Mouse (Mus musculus) T-cell, adult 2 months (primary cell): ENCODE measurements at regions not wholly inside any gene's neighbourhood (a gene's known extent, or its start where the extent isn't known, plus 50 kb on each side); places are given as distances from the start of the nearest gene placed in this dataset.

ENCODE experiments used
- DNase-seq: peaks from one replicate; pipeline ENCODE4 v3.0.0; 2022; ENCODE audit warnings: low spot score

DNA sequence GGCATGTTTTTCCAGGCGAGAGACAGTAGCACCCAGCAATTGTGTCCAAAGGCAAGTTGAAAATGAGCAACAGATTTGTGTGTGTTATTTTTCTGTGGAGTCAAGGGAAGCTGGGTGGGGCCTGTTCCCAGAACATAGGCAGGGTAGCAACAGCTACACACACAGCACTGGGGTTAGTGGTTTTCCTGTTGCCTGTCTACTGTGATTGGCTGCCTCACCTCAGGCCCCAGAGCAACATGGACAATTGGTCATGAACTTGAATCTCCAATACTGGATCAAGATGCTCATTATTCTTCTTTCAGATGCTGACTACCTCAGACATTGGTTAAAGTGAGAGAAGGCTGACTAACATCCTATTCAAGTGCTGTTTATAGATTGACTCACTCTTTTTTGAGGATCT, 188.9 kb downstream of the Gm5426 start:
- DNase-seq: peak; percentile 27

DNA sequence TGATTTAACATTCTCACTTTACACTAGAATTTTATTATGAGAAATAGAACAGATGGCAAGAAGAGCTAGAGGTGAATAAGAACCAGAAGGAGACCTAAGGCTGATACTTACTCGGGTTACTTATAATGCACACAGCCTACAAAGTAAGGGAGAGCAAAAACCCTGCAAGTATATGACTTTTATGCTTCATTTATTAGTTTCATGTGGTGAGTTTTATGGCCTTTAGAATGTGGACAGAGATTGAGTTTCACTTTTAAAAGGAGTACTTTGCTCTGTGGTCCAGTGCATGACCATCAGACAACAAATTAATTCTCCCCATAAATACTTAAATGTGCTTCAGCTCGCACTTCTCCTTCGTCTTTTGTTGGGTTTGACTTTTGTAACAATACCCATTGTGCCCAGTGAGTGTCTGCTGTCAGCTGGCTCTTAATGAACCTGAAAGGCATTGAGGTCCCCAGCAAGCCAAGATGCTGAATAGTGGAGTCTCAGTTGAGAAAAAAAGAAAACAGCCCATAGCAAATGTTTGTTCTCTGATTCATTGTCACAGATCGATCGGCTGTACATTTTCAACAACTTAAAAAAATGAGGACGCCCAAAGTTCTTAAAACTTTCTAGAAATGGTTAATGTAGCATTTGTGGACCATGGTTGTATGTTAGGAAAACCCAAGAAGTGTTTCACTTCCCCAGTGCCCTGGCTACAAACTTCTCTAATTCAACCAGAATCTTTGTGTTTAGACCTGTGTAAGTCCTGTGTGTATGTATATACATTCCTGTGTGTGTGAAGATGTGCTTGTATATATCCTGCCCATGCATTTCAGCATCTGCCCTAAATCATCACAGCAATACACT, 194.5 kb downstream of the Gm5426 start:
- no peak for DNase-seq

DNA sequence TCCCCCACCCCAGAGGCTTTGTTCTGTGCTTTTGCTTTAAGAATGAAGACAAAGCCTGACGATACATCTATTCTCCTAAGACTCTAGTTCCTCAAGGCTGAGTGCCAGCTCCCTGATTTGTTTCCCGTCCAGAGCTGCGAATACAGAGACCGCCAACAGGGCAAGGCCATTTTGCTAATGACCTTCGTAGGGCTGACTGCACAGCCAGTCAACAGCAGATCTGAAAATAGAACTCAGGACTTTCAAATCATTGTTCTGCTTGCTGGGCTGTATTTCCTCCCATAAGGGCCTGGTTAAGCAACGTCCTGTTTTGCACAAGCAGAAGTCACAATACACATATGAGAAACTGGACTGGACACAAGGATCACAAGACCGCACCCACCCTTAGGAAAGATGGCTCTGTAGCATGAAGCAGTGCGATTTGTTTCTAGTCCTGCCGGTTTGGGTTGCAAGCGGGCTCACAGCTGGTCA, 196.4 kb downstream of the Gm5426 start:
- no peak for DNase-seq

DNA sequence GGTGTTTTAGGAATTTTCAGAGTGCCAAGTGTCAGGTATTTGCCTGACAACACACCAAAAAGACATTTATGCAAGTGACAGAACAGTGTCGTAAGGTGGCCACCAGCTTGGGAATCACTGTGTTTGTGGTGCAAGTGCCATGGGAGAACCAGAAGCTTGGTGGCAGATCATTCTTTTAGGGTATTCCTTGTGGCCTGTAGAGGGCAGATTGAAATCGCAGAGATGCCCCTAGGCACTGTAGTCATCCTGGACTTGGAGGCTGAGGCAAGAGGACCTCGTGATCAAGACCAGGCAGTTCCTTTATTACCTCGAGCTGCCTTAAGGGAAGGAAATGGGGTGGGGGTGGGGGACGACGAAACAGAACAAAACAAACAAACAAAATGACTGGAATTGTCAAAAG, 196.8 kb downstream of the Gm5426 start:
- peak; percentile 66 for DNase-seq

DNA sequence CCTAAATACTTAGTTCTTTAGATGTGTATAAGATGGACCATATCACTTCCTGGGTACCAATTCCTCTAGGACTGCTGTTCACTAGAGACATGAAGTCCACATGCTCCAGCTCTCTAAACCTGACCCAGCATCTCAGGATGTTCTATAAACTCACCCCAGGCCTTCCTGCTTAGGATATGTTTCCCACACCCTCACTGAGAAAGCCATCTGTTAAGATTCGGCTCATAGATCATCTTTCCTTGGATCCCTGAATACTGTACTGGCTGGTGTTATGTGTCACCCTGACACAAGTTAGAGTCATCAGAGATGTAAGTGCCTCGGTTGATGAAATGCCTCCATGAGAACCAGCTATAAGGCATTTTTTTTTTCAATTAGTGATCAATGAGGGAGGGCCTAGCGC, 199.9 kb downstream of the Gm5426 start:
- DNase-seq: no peak

DNA sequence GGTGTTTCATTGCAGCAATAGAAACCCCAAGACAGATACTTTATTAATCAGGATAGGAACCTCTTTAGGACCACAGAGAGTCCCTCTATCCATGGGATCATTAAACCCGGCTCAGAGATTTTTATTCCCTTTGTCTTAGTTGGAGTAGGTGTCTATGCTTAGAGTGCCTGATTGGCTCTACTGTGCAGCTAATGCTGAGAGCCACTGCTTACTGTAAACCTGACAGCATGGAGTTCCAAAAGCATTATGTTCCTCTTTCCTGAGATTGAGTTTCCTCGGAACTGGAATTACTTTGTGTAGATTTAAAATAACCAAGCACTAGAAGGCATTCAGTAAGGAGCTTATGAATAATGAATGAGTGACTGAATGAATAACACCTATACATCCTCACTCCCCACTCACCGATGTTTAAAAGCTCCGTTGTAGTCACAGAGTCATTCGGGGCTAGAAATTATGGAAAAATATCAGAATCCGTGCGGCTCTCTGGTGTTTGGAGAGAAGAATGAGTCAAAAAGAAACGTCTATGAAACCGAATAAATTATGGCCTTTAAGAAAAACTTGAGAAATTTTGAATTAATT, 200.8 kb downstream of the Gm5426 start:
- no peak for DNase-seq

DNA sequence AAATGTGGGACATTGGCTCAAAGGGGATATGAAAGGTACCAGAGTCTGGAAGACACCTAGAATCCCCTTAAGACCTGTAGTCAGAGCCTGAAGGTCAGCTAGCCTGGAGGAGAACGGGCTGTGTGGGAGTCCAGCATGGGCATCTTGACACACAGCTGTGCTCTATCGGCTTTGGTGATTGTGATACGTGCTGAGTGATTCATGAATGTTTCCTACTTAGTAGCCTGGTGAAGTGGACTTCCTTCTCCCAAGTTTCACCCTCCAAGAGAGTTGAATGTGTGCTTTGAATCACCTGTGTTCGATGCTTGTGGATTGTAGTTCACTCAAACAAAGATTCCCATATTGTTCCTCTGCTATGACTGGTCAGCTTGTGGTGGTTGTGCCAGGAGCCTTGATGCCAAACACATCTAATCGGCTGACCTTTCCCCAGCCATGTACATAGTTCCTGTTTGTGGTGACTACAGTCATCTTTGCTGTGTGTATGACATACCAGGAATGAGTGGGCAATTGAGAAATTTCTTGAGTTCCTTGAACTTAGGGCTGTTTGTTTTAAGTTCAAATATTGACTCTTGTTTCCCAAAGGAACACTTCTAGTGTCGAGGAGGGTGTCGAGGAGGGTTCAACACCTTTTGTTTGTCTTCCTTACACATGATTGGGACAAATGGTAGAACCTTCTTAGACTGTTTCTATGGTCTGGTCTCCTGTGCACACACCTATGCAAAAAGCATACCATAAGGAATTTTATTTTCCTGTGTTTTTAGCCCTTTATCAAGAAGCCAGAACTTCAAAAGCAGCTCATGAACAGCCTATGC, 201.6 kb downstream of the Gm5426 start:
- DNase-seq: no peak

DNA sequence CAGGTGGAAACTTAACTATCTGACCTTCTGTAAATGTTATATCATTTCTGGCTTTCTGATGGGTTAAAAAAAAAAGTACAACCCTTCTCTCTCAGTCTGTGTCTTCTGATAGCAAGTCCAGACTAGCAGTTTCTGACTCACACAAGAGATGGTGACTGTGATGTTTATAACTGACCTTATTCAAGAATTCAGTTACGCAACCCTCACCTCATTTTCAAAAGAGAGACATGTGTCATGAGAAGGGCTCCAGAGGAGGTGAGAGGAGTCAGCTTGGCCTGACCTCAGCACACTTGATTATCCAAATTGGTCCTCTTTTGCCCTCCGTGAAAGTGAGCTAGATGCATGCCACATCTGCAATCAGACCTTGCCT, 202.2 kb downstream of the Gm5426 start:
- DNase-seq: no peak

DNA sequence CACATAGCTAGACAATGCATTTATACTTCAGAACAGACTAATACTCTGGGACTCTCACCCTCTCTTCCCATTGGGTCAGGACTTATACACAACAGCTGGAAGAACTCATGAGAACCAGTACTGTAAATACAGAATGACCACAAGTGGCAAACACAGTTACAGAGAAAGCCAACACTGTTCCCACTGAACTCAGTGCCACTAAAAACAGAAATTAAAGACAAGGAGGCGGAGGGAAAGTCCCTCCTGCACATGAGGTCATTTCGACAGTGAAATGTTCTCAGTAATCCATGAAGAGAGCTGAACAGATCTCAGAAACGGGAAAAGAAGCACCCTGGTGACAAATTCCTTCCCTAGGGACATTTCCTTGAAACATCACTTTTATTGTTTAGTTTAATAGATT, 206.1 kb downstream of the Gm5426 start:
- DNase-seq: no peak

DNA sequence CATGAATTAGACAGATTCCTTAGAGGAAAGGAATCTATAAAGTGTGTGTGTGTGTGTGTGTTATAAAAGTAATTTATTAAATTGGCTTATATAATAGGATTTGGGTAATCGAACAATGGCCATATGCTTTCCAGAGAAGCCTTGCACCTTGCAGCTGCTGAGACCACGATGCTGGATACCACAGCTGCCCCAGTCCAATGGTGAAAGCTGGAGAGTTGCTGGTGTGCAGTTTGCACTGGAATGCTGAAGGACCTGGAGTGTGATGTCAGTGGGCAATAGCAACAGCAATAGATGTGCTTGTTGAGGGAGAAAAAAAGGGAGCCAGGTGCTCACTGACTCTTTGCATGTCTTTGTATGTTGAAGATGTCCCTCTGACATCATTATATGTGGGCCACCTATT, 207.3 kb downstream of the Gm5426 start:
- no peak for DNase-seq

DNA sequence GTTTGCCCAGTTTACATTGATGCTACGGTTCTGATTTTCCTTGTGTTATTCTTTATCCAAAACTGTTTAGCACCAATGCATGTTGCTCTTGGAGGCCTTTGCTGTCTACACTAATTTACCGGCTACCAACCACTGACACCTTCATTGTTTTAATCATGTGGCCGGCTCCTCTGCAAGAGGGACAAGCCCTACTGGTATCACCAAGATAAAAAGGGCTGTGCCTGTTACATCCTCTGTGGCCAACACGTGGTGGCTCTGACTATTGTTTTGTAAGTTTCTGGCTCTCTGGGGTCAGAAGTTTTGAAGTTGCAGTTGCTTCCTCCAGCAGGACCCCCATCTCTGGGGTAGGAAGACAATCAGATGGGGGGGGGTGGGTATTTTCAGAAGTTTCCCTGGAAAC, 214.3 kb downstream of the Gm5426 start:
- no peak for DNase-seq

DNA sequence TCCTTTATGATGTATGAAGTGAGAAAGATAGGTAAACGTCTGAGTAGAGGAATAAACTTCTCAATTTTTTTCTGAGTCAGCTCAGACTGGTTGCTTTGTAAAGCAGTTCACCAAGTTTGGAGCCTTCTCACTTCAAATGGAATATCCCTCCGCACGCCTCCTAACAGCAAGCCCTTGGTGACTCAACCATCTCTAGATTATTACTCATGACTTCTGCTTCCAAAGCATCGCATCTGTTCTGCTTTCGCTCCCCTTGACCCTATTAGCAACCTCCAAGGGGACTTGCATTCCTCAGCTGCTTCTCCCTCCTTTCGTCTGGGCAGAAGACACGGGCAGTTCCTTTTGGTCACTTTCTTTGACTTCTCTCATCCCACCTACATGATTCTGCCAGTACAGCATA, 214.9 kb downstream of the Gm5426 start:
- DNase-seq: no peak

DNA sequence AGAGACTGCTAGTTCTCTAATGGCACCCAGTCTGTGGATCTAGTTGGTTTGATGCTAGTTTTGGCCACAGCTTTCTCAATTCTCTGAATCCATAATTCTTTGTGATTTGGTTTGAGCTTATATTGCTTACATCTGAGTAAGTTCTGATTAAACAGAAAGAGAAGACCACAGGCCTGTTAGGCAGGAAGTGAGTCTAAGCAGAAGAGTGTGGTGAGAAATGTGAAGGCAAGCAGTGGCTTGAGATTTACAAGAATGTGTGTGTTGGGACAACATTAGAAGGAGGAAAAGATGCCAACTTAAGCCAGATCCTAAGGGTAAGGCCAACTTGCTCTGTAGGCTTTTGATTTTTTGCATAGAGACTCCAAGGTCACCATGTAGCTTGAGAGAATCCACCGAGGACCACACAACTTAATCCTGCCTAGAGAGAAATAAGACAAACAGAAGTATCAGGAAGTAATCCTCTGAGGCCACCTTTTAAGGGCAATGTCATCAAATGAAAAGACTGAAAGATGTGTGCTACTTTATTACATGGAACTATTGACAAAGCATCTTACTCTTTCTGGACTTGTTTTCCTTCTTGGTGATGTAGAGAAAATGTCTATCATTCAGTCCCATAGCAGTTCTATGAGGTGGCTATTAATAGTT, 220.7 kb downstream of the Gm5426 start:
- DNase-seq: peak; percentile 35

DNA sequence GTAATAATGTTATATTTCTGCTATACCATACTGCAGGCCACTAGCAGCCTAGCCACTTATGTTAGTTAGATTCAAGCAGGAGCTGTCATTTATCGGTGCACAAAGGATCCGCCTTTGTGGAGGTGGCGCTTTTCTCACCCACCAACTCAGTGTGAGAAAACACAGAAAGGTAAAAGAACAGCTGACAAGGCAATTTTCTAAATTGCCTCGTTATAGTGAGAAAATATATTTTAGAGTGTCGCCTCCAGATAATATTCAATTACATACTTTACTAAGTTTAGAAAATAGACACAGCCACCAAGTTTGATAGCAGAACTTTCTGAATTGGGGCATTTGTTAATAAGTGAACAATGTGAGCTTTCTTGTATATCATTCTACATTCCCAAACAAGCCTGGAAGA, 221.2 kb downstream of the Gm5426 start:
- DNase-seq: no peak

DNA sequence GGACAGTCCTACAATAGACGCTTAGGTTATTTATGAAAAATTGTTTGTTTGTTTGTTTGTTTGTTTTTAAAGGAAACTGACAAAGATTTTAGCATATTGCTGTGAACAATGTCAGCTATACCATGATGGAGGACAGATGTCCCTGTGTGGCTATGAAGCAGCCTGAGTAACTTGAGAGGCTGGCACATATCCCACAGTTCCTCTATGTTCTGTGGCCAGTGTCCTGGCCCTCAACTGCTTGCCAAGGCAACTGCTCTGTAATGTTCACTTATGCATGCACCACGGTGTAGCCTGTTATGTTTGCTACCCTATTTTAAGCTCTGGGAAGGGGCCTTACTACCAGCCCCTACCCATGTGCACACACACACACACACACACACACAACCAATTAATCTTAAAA, 222.6 kb downstream of the Gm5426 start:
- no peak for DNase-seq

DNA sequence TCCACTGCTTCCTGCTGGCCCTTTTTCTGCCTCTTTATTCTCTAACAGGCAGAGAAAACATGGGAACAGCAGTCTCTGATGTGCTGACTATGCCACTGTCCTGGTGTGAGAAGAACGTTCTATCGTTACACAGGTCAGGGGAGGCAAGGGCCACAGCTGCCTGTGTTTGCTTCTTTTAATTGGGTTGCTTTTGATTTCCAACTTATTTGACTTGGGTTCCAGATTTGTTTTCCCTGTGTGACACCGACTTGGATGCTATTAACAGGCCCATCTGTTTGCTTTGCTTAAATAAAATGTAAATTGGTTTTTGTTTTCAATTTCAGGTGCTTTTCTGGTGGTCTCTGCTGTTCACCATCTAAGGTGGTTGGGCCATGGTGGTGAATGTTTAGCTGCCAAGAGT, 225.8 kb downstream of the Gm5426 start:
- no peak for DNase-seq

DNA sequence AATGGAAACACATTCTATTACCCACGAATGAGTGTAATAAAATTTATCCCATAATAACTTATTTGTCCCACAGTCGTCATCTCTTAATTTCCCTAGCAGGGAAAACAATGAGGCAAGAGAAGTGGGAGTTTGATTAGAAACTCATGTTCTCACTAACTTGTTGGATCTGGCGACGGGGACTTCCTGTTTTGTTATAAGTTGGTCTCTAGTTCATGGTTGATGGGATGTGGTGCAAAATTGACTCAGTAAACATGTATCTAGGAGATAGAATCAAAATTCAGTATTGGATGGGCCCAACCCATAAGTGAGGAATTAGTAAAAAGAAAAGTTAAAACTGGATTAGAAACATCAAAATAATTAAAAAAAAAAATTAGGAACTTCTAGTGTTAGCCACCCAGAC, 227.5 kb downstream of the Gm5426 start:
- DNase-seq: peak; percentile 39

DNA sequence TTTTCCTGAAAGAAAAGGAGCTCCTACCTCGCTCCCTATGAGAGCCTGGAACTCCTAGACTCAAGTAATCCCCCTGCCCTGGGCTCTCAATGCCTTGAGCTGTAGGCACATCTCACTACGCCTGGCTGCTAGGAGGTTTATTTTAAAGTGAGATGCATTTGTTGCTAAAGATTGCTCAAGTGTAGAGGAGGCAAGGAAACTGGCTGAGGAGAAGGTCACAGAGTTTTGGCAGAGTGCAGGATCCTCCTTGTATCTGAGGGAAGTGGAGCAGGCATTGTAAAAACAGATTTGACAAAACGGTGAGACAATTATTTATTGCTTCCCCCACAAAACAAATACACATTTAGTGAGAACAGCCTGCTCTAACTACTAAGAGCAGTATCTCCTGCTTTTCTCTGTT, 228.7 kb downstream of the Gm5426 start:
- no peak for DNase-seq

DNA sequence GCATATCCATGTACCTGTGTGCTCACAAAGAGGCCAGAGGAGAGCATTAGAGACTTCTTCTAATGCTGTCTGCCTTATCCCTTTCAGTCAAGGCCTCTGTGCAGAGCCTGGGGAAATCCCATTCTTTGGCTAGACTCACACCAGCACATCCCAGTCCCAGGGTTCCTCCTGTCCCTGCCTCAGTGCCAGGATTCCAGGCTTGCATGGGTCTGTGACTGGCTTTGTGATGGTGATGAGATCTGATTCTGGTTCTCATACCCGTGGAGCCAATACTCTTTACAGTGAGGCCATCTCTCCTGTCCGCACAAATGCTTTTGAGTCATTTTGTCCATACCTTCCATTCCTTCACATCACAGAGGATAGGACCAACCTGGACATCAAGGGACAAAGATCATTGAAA, 230.5 kb downstream of the Gm5426 start:
- DNase-seq: no peak

DNA sequence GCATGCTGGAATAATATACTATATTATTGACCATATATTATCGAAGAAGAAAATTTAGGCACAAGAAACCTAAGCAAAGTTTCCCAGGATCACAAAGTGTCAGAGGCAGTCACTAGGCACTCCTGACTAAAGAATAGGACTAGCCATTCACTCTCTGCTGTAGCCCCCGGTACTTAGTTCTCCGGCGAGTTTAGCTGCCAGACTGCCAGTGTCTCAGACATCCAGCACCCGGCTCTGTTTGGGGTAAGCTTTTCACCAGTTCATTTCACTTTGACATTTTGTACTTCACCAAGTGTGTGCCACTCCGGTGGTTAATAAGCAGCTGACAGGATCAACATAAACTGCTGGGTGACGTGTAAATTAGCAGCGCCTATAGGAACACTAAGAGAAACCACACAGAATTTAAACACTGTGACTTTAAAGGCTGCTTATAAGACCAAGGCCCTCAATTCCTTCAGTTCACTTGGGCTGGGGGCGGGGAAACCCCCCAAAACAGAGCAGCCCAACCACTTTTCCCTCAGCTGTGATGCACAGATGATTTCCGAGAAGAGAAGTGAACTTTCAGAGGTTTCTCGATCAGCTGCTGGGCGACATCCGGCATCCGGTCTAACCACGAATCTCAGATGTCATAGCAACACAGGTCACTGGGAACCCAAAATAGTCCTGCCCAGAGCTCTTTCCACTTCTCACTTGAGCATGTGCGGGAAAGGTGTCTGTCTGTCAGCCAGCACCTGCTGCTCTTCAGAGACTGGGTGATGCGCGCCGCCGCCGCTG, 234.3 kb downstream of the Gm5426 start:
- peak; percentile 99 for DNase-seq

DNA sequence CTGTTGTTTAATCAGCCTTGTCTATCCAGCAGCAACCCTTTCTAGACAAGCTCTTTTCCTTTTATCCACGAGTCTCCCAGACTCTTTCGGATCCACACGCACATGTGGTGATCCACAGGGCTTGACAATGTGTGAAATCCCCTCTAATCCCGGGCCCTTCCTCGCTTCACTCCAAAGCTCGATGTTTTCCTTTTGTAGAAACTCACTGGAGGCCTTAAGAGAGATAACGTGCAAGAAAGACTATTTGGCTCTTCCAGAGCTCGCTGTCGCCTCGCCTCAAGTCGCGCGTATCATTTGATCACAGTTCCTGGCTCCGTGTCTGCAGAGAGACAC, 234.9 kb downstream of the Gm5426 start:
- no peak for DNase-seq
